ENCODE assay signal across 12 mouse cellular contexts in genomic region chr16:94420498-94420897, GRCm38 (mm10). TPM values are rescaled to one million over a fixed set of nuclear protein-coding genes. Genes with fewer than 3 reads are reported as not detected.
DNase-seq lines count a peak whose midpoint lies in the region; ATAC-seq and TF ChIP-seq lines count a peak whose summit lies in the region.
"Had no signal": no experiment of that assay in that cellular context is flagged by ENCODE, and none has a peak within 500 bp of the region (broad histone marks: within the 10 kb centered on the region; RNA-seq: fewer than 3 reads in every experiment).

No protein-coding gene starts in this region.

- H3K79me2 ChIP-seq in CH12.LX (replicated peaks; ENCODE audit: control insufficient read depth, extremely low read depth, insufficient read depth, poor library complexity, severe bottlenecking) = no peaks in the 10 kb centered on the region; the same call in 1 of the 2 replicates

- dilution Hi-C loops in CH12.LX (cut with MboI; ENCODE audit: extremely low pct_ligation_motif_present, extremely low pct_unique_long_range_greater_than_20kb, low sequenced_read_pairs) = no loop called here

- TF ChIP-seq CTCF in CH12.LX (conservative IDR thresholded peaks at IDR 0.05 in 1 of 2, IDR thresholded peaks at IDR 0.05 in 1 of 2; ENCODE audit: low read depth in 2 of 2, low read length in 2 of 2) = peak; percentile 23 to 47; a peak in 3 of 4 replicates

- H3K4me2 ChIP-seq in CH12.LX (ENCODE audit: insufficient read depth, low read depth, poor library complexity, severe bottlenecking) = no peak overlapping the region
- H3K4me2 ChIP-seq: heart, embryonic 15.5 days; kidney, embryonic 15.5 days had no signal

- peaks cover 6% of the 10 kb centered on the region for H3K9me3 ChIP-seq in CH12.LX (replicated peaks; ENCODE audit: low read length)
- H3K9me3 ChIP-seq: heart, embryonic 15.5 days; kidney, embryonic 15.5 days had no signal

- no peak for ATAC-seq in granulocyte monocyte progenitor cell, adult 5-6 weeks (replicated peaks; ENCODE audit: poor library complexity, severe bottlenecking)

- no peak overlapping the region for H3K27ac ChIP-seq in CH12.LX (ENCODE audit: insufficient read depth, low read depth)
- H3K27ac ChIP-seq: heart, embryonic 15.5 days; kidney, embryonic 15.5 days had no signal

- TF ChIP-seq EP300 in CH12.LX (IDR thresholded peaks at IDR 0.05; ENCODE audit: low read length) = no peak

- no peaks in the 10 kb centered on the region for H3K27me3 ChIP-seq in CH12.LX (replicated peaks)
- H3K27me3 ChIP-seq: heart, embryonic 15.5 days; kidney, embryonic 15.5 days had no signal

- TF ChIP-seq RAD21 in CH12.LX (IDR thresholded peaks at IDR 0.05; ENCODE audit: low read depth, low read length) = peak; percentile 20

- no peak overlapping the region for H3K9ac ChIP-seq in CH12.LX (ENCODE audit: insufficient read depth, low read depth)
- H3K9ac ChIP-seq: heart, embryonic 15.5 days; kidney, embryonic 15.5 days had no signal

- TF ChIP-seq POLR2A in CH12.LX (IDR thresholded peaks at IDR 0.05; ENCODE audit: low read depth, low read length) = no peak

- H3K4me1 ChIP-seq in CH12.LX (ENCODE audit: control insufficient read depth in 1 of 2, insufficient read depth in 2 of 2) = peaks cover 0 to 5% of the 10 kb centered on the region in 2 experiments; a peak in 2 of 4 replicates
- H3K4me1 ChIP-seq: heart, embryonic 15.5 days; kidney, embryonic 15.5 days had no signal

- H3K4me3 ChIP-seq in CH12.LX (replicated peaks in 1 of 3; ENCODE audit: low read depth in 2 of 3, low read length in 2 of 3, poor library complexity in 1 of 3) = no peak overlapping the region
- H3K4me3 ChIP-seq: heart, embryonic 15.5 days; kidney, embryonic 15.5 days had no signal

- peak; percentile 22 to 24 for DNase-seq in kidney, postnatal 4 days
- DNase-seq in kidney, postnatal 14 days = no peak
- DNase-seq in 416B (ENCODE audit: low read depth) (peak; percentile 36), CH12.LX (ENCODE audit: extremely low read depth) (peak; percentile 23)
- DNase-seq in forelimb bud, embryonic 11.5 days (ENCODE audit: low read depth, low spot score) = peak; percentile 9
- DNase-seq in layer of hippocampus, adult 11-12 months (ENCODE audit: low spot score) = no peak
- no peak for DNase-seq in kidney, adult 18-20 months
- DNase-seq: lung, postnatal 4 days; right cerebral cortex, postnatal 4 days had no signal

- H3K36me3 ChIP-seq in CH12.LX (replicated peaks in 1 of 2; ENCODE audit: control insufficient read depth in 1 of 2, insufficient read depth in 1 of 2, low read length in 1 of 2) = peaks cover 50 to 90% of the 10 kb centered on the region in 2 experiments

- in situ Hi-C loops in CH12.LX (cut with MboI; ENCODE audit: low pct_ligation_motif_present, low pct_unique_long_range_greater_than_20kb, low sequenced_read_pairs) = no loop called here

TF ChIP-seq in CH12.LX, 34 proteins besides CTCF, POLR2A, EP300 and RAD21:
- TF ChIP-seq SMC3 (IDR thresholded peaks at IDR 0.05; ENCODE audit: low read depth, low read length) (peak; percentile 8; the same call in 1 of the 2 replicates), CHD2 (IDR thresholded peaks at IDR 0.05; ENCODE audit: low read length) (no peak)

RNA-seq across cellular contexts. Expression of gene Pigp, which starts 48.9 kb away (rescaled TPM):
- 55.9 and 63.8 TPM in 2 replicates for total RNA-seq in CH12.LX (2012; rRNA removed)
- total RNA-seq in CH12.LX (2014; rRNA removed) = 163 and 167 TPM in 2 replicates
- 103 and 104 TPM in 2 replicates for polyA plus RNA-seq in CH12.LX (2012; ENCODE audit: insufficient read length, low read depth)
- 38.2 and 48.2 TPM in 2 replicates for total RNA-seq in granulocyte monocyte progenitor cell, adult 5-6 weeks (2014; fragmentation: Nextera tagmentation)
- 13.4 and 26.4 TPM in 2 replicates for total RNA-seq in granulocyte monocyte progenitor cell, adult 5-6 weeks (2017)

RNA-seq across cellular contexts. Expression of gene Ttc3, which starts 50.1 kb away (rescaled TPM):
- total RNA-seq in CH12.LX (2012; rRNA removed) (65.2 and 74.5 TPM in 2 replicates), CH12.LX (2014; rRNA removed) (59.0 TPM in 2 replicates)
- 67.7 and 73.4 TPM in 2 replicates for polyA plus RNA-seq in CH12.LX (2012; ENCODE audit: insufficient read length, low read depth)
- 63.4 and 64.2 TPM in 2 replicates for total RNA-seq in granulocyte monocyte progenitor cell, adult 5-6 weeks (2014; fragmentation: Nextera tagmentation)
- 84.1 and 118 TPM in 2 replicates for total RNA-seq in granulocyte monocyte progenitor cell, adult 5-6 weeks (2017)

Comparison
In these comparisons a context has a peak if more than half of its experiments do, and no peak if none do; other contexts are left out.
1. DNase-seq: peak in kidney, postnatal 4 days (2 of 2), 416B (single experiment), CH12.LX (single experiment) and forelimb bud, embryonic 11.5 days (single experiment); none in kidney, postnatal 14 days (single experiment), layer of hippocampus, adult 11-12 months (single experiment) and kidney, adult 18-20 months (single experiment).